Mouse (Mus musculus) adrenal gland, adult 18-20 months (tissue): ENCODE results near the gene Neurod2. TPM values are rescaled to one million over a fixed set of nuclear protein-coding genes. Genes with fewer than 3 reads are reported as not detected.

Source experiments
- total RNA-seq, 2 experiments: library from RNA; stranded (reverse); gene quantifications; 1 replicate in 1 of 2; 2 replicates in 1 of 2; pipeline ENCODE4 v1.2.3; 2021

The Neurod2 gene
- total RNA-seq, 2 experiments from 2014 or later, result not detected

Other genes with a start within 250 kb of the Neurod2 start
- 10 to 100 TPM; 21.6 to 27.7 TPM for gene Fbxl20, start 179.2 kb downstream of the Neurod2 start, total RNA-seq
- gene Med1, start 136.4 kb downstream of the Neurod2 start, total RNA-seq, result 10 to 100 TPM; 41.4 to 66.1 TPM
- 10 to 100 TPM; 39.2 to 45.6 TPM for gene Cdk12, start 126.6 kb downstream of the Neurod2 start, total RNA-seq
- under 1 TPM; 0.27 to 0.32 TPM for gene Ppp1r1b, start 18.8 kb upstream of the Neurod2 start, total RNA-seq
- 10 to 100 TPM; 23.4 to 24.4 TPM for gene Stard3, start 28.7 kb upstream of the Neurod2 start, total RNA-seq
- 1 to 10 TPM in 1 of 2 experiments, not detected in 1; 3.5 TPM for gene Tcap, start 54.2 kb upstream of the Neurod2 start, total RNA-seq
- gene Pnmt, start 56.8 kb upstream of the Neurod2 start, total RNA-seq, result 100 to 1,000 TPM; 313 to 497 TPM
- gene Pgap3, start 70.8 kb upstream of the Neurod2 start, total RNA-seq, result 1 to 10 TPM; 5.3 to 6.2 TPM
- gene Erbb2, start 82.8 kb upstream of the Neurod2 start, total RNA-seq, result 1 to 10 TPM; 2.5 to 3.4 TPM
- gene Mien1, start 109.3 kb upstream of the Neurod2 start, total RNA-seq, result 10 to 100 TPM; 89.5 to 94.5 TPM
- gene Grb7, start 116.7 kb upstream of the Neurod2 start, total RNA-seq, result under 1 TPM; 0.30 to 0.61 TPM
- under 1 TPM; 0.46 to 0.86 TPM for gene Ikzf3, start 216.4 kb upstream of the Neurod2 start, total RNA-seq
- under 1 TPM; 0.22 to 0.43 TPM for gene Zpbp2, start 221.4 kb upstream of the Neurod2 start, total RNA-seq